Mouse (Mus musculus): ENCODE measurements around the gene Pltp. TPM values are rescaled to one million over a fixed set of nuclear protein-coding genes. Genes with fewer than 3 reads are reported as not detected.

The Pltp gene
- total and polyA plus RNA-seq, 2 experiments from 2014 or later, result 43.4 to 80.7 TPM

DNA sequence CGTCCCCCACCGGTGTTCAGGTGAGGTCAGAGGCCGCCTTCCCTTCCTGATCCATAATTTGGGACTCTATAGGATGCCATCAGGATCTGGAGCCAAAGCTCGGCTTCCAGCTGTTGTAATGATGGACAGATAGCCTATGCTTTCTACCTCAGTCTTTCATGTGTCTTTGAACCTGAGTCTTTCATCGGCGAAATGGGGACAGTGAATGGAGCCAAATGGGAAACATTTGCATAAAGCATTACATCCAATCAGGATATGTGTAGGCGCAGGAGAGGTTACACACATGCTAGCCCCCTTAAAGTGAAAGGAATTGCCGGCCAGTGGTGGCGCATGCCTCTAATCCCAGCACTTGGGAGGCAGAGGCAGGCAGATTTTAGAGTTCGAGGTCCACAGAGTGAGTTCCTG is 34.3 kb downstream of the Pltp start:
- Histone ChIP-seq H3K27me3 (ENCODE audit: insufficient read depth, low read length) (no peaks in the 10 kb centered on the region), H3K9me3 (ENCODE audit: low read length) (no peaks in the 10 kb centered on the region), H3K36me3 (ENCODE audit: insufficient read depth) (peaks cover 55% of the 10 kb centered on the region), H3K4me2 (ENCODE audit: low read depth) (peak overlapping the region; percentile 55), H3K9ac (peak overlapping the region; percentile 73), H3K4me1 (ENCODE audit: insufficient read depth) (peaks cover 8% of the 10 kb centered on the region), H3K27ac (ENCODE audit: low read depth, low read length) (peak overlapping the region; percentile 90), H3K4me3 (ENCODE audit: low read depth, low read length) (peak overlapping the region; percentile 65)
- 3% methylated on average over 10 of the region's 10 CpGs for WGBS
- peak; percentile 71 for ATAC-seq
- 0 out of 2 replicates have a peak, but pooled peaks have one; percentile 24 for TF ChIP-seq CTCF (IDR thresholded peaks at IDR 0.05; ENCODE audit: low read depth)
- DNase-seq, result peak; percentile 71

DNA sequence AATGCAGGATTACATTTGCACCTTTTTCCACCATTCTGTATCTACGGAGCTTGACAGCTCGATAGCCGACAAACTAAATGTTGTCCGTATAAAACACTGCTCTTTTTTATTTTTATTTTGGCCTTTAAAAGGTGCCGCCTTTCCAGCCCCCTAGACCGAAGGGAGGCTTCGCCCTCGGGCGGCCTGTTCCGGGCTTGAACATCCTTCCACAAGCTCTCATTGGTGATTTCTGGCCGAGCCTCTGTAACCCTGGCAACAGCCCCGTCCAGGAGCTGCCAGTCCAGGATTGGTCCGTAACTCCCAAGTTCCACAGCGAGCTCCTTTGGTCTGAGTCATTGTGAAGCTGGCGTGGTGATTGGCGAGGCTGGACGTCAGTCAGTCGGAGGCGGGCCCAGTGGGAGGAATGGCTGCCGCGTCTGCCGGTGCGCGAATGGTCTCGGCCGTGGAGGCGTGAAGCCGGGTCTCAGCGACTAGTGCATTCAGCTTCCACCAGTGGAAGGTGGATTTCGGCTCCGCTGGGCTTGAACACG is 34.8 kb downstream of the Pltp start, which contains the start of gene Zswim1:
TSS of gene Zswim1 (plus strand) at position 51 of the 530 bp plus-strand sequence.
- peak; percentile 99 for DNase-seq
- peak within 1 kb of the TSS; percentile 55 for H3K4me2 ChIP-seq (ENCODE audit: low read depth)
- H3K4me3 ChIP-seq (ENCODE audit: low read depth, low read length), result peak within 1 kb of the TSS; percentile 65
- no peaks in the 10 kb centered on the region for H3K27me3 ChIP-seq (ENCODE audit: insufficient read depth, low read length)
- WGBS, result 2% methylated on average over 32 of the region's 32 CpGs
- peaks cover 8% of the 10 kb centered on the region for H3K4me1 ChIP-seq (ENCODE audit: insufficient read depth)
- H3K9me3 ChIP-seq (ENCODE audit: low read length), result no peaks in the 10 kb centered on the region
- peak within 1 kb of the TSS; percentile 90 for H3K27ac ChIP-seq (ENCODE audit: low read depth, low read length)
- peak within 1 kb of the TSS; percentile 73 for H3K9ac ChIP-seq
- TF ChIP-seq CTCF (IDR thresholded peaks at IDR 0.05; ENCODE audit: low read depth), result no peak; the same call in 1 of the 2 replicates
- peak; percentile 100 for ATAC-seq
- H3K36me3 ChIP-seq (ENCODE audit: insufficient read depth), result peaks cover 51% of the 10 kb centered on the region

DNA sequence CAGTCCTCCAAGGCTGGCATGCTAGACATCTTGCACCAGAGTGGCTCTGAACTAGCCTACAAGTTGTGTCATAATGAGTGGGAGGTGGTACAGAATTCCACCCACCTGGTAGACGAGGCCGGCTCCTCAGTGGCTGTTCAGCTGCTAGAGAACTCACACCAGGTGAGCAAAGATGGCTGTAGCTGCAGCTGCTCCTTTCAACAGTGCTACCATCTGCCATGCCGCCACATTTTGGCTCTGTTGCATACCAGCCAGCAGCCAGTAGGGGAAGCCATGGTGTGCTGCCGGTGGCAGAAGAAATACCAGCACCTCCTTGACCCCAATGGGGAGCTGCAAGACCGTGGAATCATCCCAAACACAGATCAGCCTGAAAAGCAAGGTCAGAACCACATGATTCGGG is 36.5 kb downstream of the Pltp start:
- Histone ChIP-seq H3K4me1 (ENCODE audit: insufficient read depth) (peaks cover 8% of the 10 kb centered on the region), H3K9me3 (ENCODE audit: low read length) (no peaks in the 10 kb centered on the region), H3K4me3 (ENCODE audit: low read depth, low read length) (no peak overlapping the region), H3K27ac (ENCODE audit: low read depth, low read length) (no peak overlapping the region), H3K27me3 (ENCODE audit: insufficient read depth, low read length) (no peaks in the 10 kb centered on the region), H3K9ac (no peak overlapping the region), H3K4me2 (ENCODE audit: low read depth) (no peak overlapping the region), H3K36me3 (ENCODE audit: insufficient read depth) (peaks cover 35% of the 10 kb centered on the region)
- DNase-seq (no peak), ATAC-seq (no peak)
- 88% methylated on average over 6 of the region's 6 CpGs for WGBS
- no peak for TF ChIP-seq CTCF (IDR thresholded peaks at IDR 0.05; ENCODE audit: low read depth)

DNA sequence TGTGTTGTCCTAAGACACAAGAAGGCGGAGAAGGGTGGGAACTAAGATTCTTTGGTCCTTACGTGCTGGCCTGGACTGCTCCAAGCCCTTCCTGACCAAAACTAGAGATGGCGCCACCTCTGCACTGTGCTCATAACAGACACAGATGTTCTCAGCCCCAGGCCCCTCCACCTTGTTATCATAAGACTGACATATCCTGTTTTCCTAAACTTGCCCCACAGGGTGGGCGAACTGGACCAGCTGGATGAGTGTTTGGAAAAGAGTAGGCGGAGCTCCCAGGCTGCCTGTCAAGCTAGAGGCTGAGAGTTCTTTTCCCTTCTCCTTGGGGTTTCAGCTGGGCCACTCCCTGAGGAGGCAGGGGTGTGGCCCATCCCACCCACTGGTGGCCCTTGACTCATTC is 39.8 kb downstream of the Pltp start:
- peaks cover 26% of the 10 kb centered on the region for H3K36me3 ChIP-seq (ENCODE audit: insufficient read depth)
- H3K9ac ChIP-seq, result no peak overlapping the region
- no peak overlapping the region for H3K4me2 ChIP-seq (ENCODE audit: low read depth)
- DNase-seq, result no peak
- no peaks in the 10 kb centered on the region for H3K4me1 ChIP-seq (ENCODE audit: insufficient read depth)
- WGBS, result 86% methylated on average over 5 of the region's 5 CpGs
- no peak overlapping the region for H3K4me3 ChIP-seq (ENCODE audit: low read depth, low read length)
- no peaks in the 10 kb centered on the region for H3K9me3 ChIP-seq (ENCODE audit: low read length)
- no peak for ATAC-seq
- no peak for TF ChIP-seq CTCF (IDR thresholded peaks at IDR 0.05; ENCODE audit: low read depth)
- H3K27ac ChIP-seq (ENCODE audit: low read depth, low read length), result no peak overlapping the region
- H3K27me3 ChIP-seq (ENCODE audit: insufficient read depth, low read length), result no peaks in the 10 kb centered on the region

DNA sequence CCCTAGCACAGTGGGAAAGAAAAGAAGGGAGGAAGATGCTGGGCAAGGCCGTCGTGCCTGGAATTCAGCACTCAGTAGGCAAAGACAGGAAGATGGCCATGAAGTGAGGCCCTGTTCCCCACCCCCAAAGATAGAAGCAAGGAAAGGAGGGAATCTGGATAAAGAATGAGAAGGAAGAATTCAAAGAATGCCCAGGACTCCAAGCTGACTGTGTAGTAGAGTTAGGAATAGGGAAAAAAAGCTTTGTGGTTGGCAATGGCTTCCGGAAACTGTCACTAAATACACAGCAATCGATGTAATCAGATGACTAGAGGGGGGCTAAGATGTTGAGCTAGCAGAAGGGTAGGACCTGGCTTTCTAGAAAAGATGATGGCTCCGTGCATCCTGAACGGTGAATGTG is 40.3 kb downstream of the Pltp start:
- Histone ChIP-seq H3K4me2 (ENCODE audit: low read depth) (no peak overlapping the region), H3K4me3 (ENCODE audit: low read depth, low read length) (no peak overlapping the region), H3K9ac (no peak overlapping the region), H3K36me3 (ENCODE audit: insufficient read depth) (peaks cover 26% of the 10 kb centered on the region), H3K27ac (ENCODE audit: low read depth, low read length) (no peak overlapping the region), H3K4me1 (ENCODE audit: insufficient read depth) (no peaks in the 10 kb centered on the region), H3K27me3 (ENCODE audit: insufficient read depth, low read length) (no peaks in the 10 kb centered on the region), H3K9me3 (ENCODE audit: low read length) (no peaks in the 10 kb centered on the region)
- DNase-seq (no peak), ATAC-seq (no peak)
- 91% methylated on average over 6 of the region's 6 CpGs for WGBS
- no peak for TF ChIP-seq CTCF (IDR thresholded peaks at IDR 0.05; ENCODE audit: low read depth)

DNA sequence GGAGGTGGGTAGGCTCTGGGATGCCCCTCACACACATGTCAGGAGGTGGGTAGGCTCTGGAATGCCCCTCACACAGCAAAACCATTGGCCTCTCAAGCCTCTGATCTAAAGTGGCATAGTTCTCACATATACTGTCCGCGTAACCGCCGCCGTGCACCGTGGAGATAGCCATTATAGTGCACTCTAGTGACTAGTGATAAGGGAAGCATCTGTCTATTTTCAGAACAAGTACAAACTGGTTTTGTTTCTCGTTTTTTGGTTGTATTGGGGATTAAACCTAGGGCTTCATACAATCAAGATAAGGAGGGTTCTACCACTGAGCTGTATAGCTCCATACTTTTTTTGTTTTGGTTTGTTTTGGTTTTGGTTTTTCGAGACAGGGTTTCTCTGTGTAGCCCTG is 41.7 kb downstream of the Pltp start:
- TF ChIP-seq CTCF (IDR thresholded peaks at IDR 0.05; ENCODE audit: low read depth), result no peak
- Histone ChIP-seq H3K27me3 (ENCODE audit: insufficient read depth, low read length) (no peaks in the 10 kb centered on the region), H3K9ac (no peak overlapping the region), H3K4me1 (ENCODE audit: insufficient read depth) (no peaks in the 10 kb centered on the region), H3K9me3 (ENCODE audit: low read length) (no peaks in the 10 kb centered on the region), H3K4me3 (ENCODE audit: low read depth, low read length) (no peak overlapping the region), H3K27ac (ENCODE audit: low read depth, low read length) (no peak overlapping the region), H3K36me3 (ENCODE audit: insufficient read depth) (peaks cover 15% of the 10 kb centered on the region), H3K4me2 (ENCODE audit: low read depth) (no peak overlapping the region)
- DNase-seq (no peak), ATAC-seq (no peak)
- 93% methylated on average over 8 of the region's 8 CpGs for WGBS

DNA sequence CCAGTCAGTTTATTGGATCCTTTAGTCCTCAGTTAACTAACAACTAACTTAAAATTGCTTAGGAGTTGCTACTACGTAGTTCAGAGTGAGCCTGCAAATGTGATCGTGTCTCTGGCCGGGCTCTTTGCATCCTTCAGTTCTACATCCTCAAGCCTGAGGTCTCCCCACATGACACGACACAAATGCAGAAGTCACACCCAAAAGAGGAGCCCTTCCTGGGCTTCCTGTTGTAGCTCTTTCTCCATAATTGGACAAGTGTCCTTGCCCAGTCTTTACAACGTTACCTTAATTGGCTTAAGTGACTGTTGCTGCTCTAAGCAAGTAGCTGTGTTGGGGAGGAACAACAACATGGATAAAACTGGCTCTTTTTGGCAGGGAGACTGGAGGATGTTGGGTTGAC is 42.2 kb downstream of the Pltp start:
- H3K36me3 ChIP-seq (ENCODE audit: insufficient read depth), result peaks cover 11% of the 10 kb centered on the region
- no peak overlapping the region for H3K4me3 ChIP-seq (ENCODE audit: low read depth, low read length)
- WGBS, result 85% methylated on average over 5 of the region's 5 CpGs
- no peaks in the 10 kb centered on the region for H3K9me3 ChIP-seq (ENCODE audit: low read length)
- no peak overlapping the region for H3K4me2 ChIP-seq (ENCODE audit: low read depth)
- H3K9ac ChIP-seq, result no peak overlapping the region
- H3K27ac ChIP-seq (ENCODE audit: low read depth, low read length), result no peak overlapping the region
- ATAC-seq (no peak), DNase-seq (no peak)
- no peaks in the 10 kb centered on the region for H3K4me1 ChIP-seq (ENCODE audit: insufficient read depth)
- no peaks in the 10 kb centered on the region for H3K27me3 ChIP-seq (ENCODE audit: insufficient read depth, low read length)
- TF ChIP-seq CTCF (IDR thresholded peaks at IDR 0.05; ENCODE audit: low read depth), result no peak

All from forebrain, postnatal 0 days (tissue).